Mouse (Mus musculus) brain, embryonic 14.5 days (tissue): ENCODE results near the gene Spred2. TPM values are rescaled to one million over a fixed set of nuclear protein-coding genes. Genes with fewer than 3 reads are reported as not detected.

ENCODE experiments used
- DNase-seq: peaks from one replicate; pipeline ENCODE4 v3.0.0-alpha.2; 2011; ENCODE audit warnings: low read depth
- CTCF ChIP-seq: fragments of 200-500 bp; IDR thresholded peaks from 2 replicates; pipeline ENCODE4 v1.5.1; 2012; ENCODE audit warnings: inconsistent platforms, mild to moderate bottlenecking, moderate library complexity, borderline replicate concordance; ENCODE audit not compliant: insufficient read depth, insufficient read length; ENCODE audit errors: extremely low read depth
- POLR2A ChIP-seq: fragments of 200-500 bp; IDR thresholded peaks from 2 replicates; pipeline ENCODE4 v1.6.1; 2012; ENCODE audit warnings: mild to moderate bottlenecking, inconsistent platforms, borderline replicate concordance; ENCODE audit not compliant: poor library complexity, insufficient read depth, insufficient read length, severe bottlenecking; ENCODE audit errors: extremely low read depth
- polyA plus RNA-seq: library from polyadenylated mRNA; depleted of rRNA; stranded (reverse); fragments of >200 nt; gene quantifications from 2 replicates; pipeline ENCODE4 v1.2.3, GENCODE M21; 2012; rRNA removed

The Spred2 gene
- polyA plus RNA-seq: 15.7 and 22.4 TPM in 2 replicates

GRCm38 (mm10) chr11:19923888-19924756, at the start of gene Spred2:
TSS of gene Spred2 (plus strand) at chr11:19924375.
- DNase-seq: peak; percentile 97
- peak; percentile 42; the same call in 1 of the 2 replicates for TF ChIP-seq CTCF
- peak; percentile 35; the same call in 1 of the 2 replicates for TF ChIP-seq POLR2A

GRCm38 (mm10) chr11:19875551-19875950, 48.6 kb upstream of the Spred2 start:
- DNase-seq: no peak
- TF ChIP-seq POLR2A (no peak), CTCF (no peak)

GRCm38 (mm10) chr11:19875964-19876363, 48.2 kb upstream of the Spred2 start:
- DNase-seq: no peak
- TF ChIP-seq CTCF: no peak
- TF ChIP-seq POLR2A: no peak

GRCm38 (mm10) chr11:19877239-19877915, 46.8 kb upstream of the Spred2 start:
- DNase-seq: peak; percentile 30

GRCm38 (mm10) chr11:19881342-19881741, 42.8 kb upstream of the Spred2 start:
- no peak for TF ChIP-seq CTCF
- TF ChIP-seq POLR2A: no peak
- DNase-seq: no peak

More at GRCm38 (mm10) chr11:19877239-19877915, 46.8 kb upstream of the Spred2 start:
- TF ChIP-seq POLR2A (no peak), CTCF (no peak)

GRCm38 (mm10) chr11:19890700-19891406, 33.3 kb upstream of the Spred2 start:
- peak; percentile 26 for DNase-seq
- TF ChIP-seq POLR2A (no peak), CTCF (no peak)

- TF ChIP-seq POLR2A (no peak), CTCF (no peak)
- DNase-seq: no peak
These were observed 30.9 kb upstream of the Spred2 start for GRCm38 (mm10) chr11:19893233-19893632.

GRCm38 (mm10) chr11:19899621-19900020, 24.6 kb upstream of the Spred2 start:
- TF ChIP-seq POLR2A (no peak), CTCF (no peak)
- DNase-seq: peak; percentile 79

GRCm38 (mm10) chr11:19900712-19901111, 23.5 kb upstream of the Spred2 start:
- DNase-seq: no peak
- TF ChIP-seq CTCF (no peak), POLR2A (no peak)

GRCm38 (mm10) chr11:19911216-19911615, 13.0 kb upstream of the Spred2 start:
- no peak for DNase-seq
- TF ChIP-seq POLR2A (no peak), CTCF (no peak)

- TF ChIP-seq POLR2A (no peak), CTCF (no peak)
- no peak for DNase-seq
These were observed 12.0 kb upstream of the Spred2 start for GRCm38 (mm10) chr11:19912179-19912578.
